Mouse (Mus musculus) limb, embryonic 15.5 days (tissue): ENCODE measurements around the gene Igf1. TPM values are rescaled to one million over a fixed set of nuclear protein-coding genes. Genes with fewer than 3 reads are reported as not detected.

Experiments used
- ATAC-seq: fragments of 200-750 bp; cut with Nextera tagmentation; 2 replicates; pipeline ENCODE4 v1.8.0; 2017; ENCODE audit warnings: low read depth, moderate TSS enrichment; ENCODE audit not compliant: insufficient number of reproducible peaks, low FRiP score, low TSS enrichment
- H3K27ac ChIP-seq: fragments of 300-500 bp; sonication (generic); 2 replicates; pipeline ENCODE4 v1.5.1; 2015; ENCODE audit warnings: moderate library complexity, mild to moderate bottlenecking, inconsistent platforms
- H3K27me3 ChIP-seq: fragments of 300-500 bp; sonication (generic); 2 replicates; pipeline ENCODE4 v1.6.1; 2015; ENCODE audit warnings: inconsistent platforms
- H3K36me3 ChIP-seq: fragments of 300-500 bp; sonication (generic); 2 replicates; pipeline ENCODE4 v1.6.1; 2015; ENCODE audit warnings: inconsistent platforms
- H3K4me1 ChIP-seq: fragments of 300-500 bp; sonication (generic); 2 replicates; pipeline ENCODE4 v1.6.1; 2015; ENCODE audit warnings: inconsistent platforms
- H3K4me2 ChIP-seq: fragments of 300-500 bp; sonication (generic); 2 replicates; pipeline ENCODE4 v1.6.1; 2015; ENCODE audit warnings: mild to moderate bottlenecking, inconsistent platforms
- H3K4me3 ChIP-seq: fragments of 300-500 bp; sonication (generic); 2 replicates; pipeline ENCODE4 v1.5.1; 2015; ENCODE audit warnings: mild to moderate bottlenecking, inconsistent platforms
- H3K9ac ChIP-seq: fragments of 300-500 bp; sonication (generic); 2 replicates; pipeline ENCODE4 v1.6.1; 2015; ENCODE audit warnings: inconsistent platforms
- H3K9me3 ChIP-seq: fragments of 300-500 bp; sonication (generic); 2 replicates; pipeline ENCODE4 v1.6.1; 2016; ENCODE audit warnings: inconsistent platforms
- WGBS: fragments of 180-500 bp; shearing (Covaris S2); methylation state at CpG from one replicate; pipeline ENCODE4 v1.1.7; 2015; 5-methylcytosine and 5-hydroxymethylcytosine counted together
- polyA plus RNA-seq: library from polyadenylated mRNA; unstranded; fragments of >200 nt; fragmentation: Nextera tagmentation; extraction: Ambion mirVana; gene quantifications from 2 replicates; pipeline ENCODE4 v1.2.1, GENCODE M21; 2015

The Igf1 gene
- polyA plus RNA-seq, 1 experiment from 2014 or later: 76.9 TPM

- WGBS: 75% methylated on average over 3 of the region's 3 CpGs
- Histone ChIP-seq H3K4me3 (no peak overlapping the region), H3K27me3 (no peaks in the 10 kb centered on the region), H3K4me1 (peaks cover 19% of the 10 kb centered on the region), H3K27ac (no peak overlapping the region), H3K9ac (no peak overlapping the region), H3K9me3 (no peaks in the 10 kb centered on the region), H3K36me3 (no peaks in the 10 kb centered on the region), H3K4me2 (no peak overlapping the region)
- no peak for ATAC-seq
Measured at GRCm38 (mm10) chr10:87873516-87873915, 15.5 kb downstream of the Igf1 start.

GRCm38 (mm10) chr10:87880071-87880785, 22.2 kb downstream of the Igf1 start:
- no peak overlapping the region for H3K9ac ChIP-seq
- H3K27me3 ChIP-seq: no peaks in the 10 kb centered on the region
- H3K27ac ChIP-seq: no peak overlapping the region
- 85% methylated on average over 7 of the region's 7 CpGs for WGBS
- H3K4me3 ChIP-seq: no peak overlapping the region
- no peaks in the 10 kb centered on the region for H3K9me3 ChIP-seq
- no peak for ATAC-seq
- H3K4me2 ChIP-seq: no peak overlapping the region
- no peaks in the 10 kb centered on the region for H3K36me3 ChIP-seq
- H3K4me1 ChIP-seq: no peaks in the 10 kb centered on the region

- 86% methylated on average over 2 of the region's 2 CpGs for whole genome bisulfite sequencing
- H3K27me3 ChIP-seq: no peaks in the 10 kb centered on the region
- no peaks in the 10 kb centered on the region for H3K9me3 ChIP-seq
- no peak for ATAC-seq
- no peak overlapping the region for H3K4me2 ChIP-seq
- no peak overlapping the region for H3K27ac ChIP-seq
- no peaks in the 10 kb centered on the region for H3K4me1 ChIP-seq
- no peak overlapping the region for H3K9ac ChIP-seq
- H3K4me3 ChIP-seq: no peak overlapping the region
- no peaks in the 10 kb centered on the region for H3K36me3 ChIP-seq
Measured at GRCm38 (mm10) chr10:87885326-87886040, 27.4 kb downstream of the Igf1 start.

DNA sequence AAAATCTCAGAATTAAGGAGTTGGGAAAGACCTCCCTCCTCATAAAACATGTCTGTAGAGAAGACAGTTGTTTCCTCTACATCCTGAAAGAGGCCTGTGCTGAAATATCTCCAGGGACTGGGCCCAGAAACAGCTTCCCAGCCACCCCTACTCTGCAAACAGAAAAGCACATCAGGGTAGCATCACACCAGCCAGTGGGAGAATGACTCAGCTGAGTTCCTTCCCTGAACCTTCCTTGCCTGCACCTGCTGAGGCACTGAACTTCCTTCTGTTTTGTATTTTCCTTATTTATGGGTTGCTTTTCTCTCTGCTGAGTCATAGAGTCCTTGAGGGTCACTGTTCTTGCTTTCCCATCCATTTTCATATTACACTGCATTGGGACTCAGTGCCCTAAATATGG, 31.8 kb downstream of the Igf1 start:
- no peak for ATAC-seq
- Histone ChIP-seq H3K27ac (no peak overlapping the region), H3K4me2 (no peak overlapping the region), H3K4me1 (no peaks in the 10 kb centered on the region), H3K9me3 (no peaks in the 10 kb centered on the region), H3K9ac (no peak overlapping the region), H3K4me3 (no peak overlapping the region), H3K27me3 (no peaks in the 10 kb centered on the region), H3K36me3 (no peaks in the 10 kb centered on the region)

- Histone ChIP-seq H3K27ac (no peak overlapping the region), H3K9me3 (no peaks in the 10 kb centered on the region), H3K4me3 (no peak overlapping the region), H3K4me1 (no peaks in the 10 kb centered on the region), H3K36me3 (no peaks in the 10 kb centered on the region), H3K4me2 (no peak overlapping the region), H3K9ac (no peak overlapping the region), H3K27me3 (no peaks in the 10 kb centered on the region)
- no peak for ATAC-seq
Measured at GRCm38 (mm10) chr10:87892256-87892655, 34.2 kb downstream of the Igf1 start.

DNA sequence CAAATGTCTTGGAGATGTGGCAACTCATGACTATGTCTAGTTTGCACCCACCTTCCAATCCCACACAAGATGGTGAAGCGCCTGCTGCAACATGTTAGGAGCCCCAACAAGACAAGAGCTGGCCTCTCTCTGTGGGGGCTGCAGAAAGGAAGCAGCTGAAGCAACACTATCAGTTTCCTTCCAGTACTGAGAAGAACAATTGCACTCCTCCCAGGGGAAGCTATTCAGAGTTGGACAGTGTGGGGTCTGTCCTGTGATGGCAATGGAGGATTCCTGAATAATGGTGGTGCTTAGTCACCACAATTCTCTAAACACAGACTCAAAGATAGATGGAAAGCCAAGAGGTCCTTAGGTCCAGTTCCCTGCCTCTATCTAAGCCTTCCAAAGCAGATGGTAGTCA, 35.2 kb downstream of the Igf1 start:
- H3K4me2 ChIP-seq: no peak overlapping the region
- 93% methylated on average over 1 of the region's 1 CpGs for WGBS
- no peak for ATAC-seq

DNA sequence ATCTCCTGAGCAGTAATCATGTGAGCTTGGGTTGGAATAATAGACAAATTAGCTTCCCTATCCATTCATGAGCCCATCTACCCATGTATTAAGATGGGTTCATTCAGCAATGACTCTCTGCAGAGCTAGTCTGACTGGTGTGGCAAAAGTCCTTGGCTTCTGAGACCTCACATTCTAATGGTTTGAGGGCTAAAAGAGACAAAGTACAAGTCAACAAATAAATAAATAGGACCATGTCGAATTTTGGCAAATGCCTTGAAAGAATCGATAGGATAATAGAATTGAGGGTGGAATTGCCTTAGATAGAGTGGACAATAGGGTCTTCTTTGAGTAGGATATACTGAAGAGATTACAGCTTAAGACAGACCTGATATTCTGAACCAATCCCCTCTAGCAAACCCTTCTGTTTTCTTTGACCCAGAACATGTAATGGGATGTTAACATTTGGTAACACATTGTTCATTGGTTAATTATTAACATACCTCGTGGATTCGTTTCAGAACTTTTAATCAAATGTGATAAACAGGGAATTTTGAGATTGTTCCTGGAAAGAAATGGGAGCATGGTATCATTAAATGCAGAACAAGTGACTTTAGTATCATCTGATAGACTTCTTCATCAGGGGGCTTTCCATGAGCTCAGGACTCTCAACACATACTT, 36.5 kb downstream of the Igf1 start:
- H3K9ac ChIP-seq: no peak overlapping the region
- WGBS: 81% methylated on average over 4 of the region's 4 CpGs
- 0 out of 2 replicates have a peak, but pooled peaks cover 3% of the 10 kb centered on the region for H3K4me1 ChIP-seq
- no peak for ATAC-seq
- H3K36me3 ChIP-seq: no peaks in the 10 kb centered on the region
- H3K9me3 ChIP-seq: no peaks in the 10 kb centered on the region
- H3K27ac ChIP-seq: no peak overlapping the region
- H3K27me3 ChIP-seq: no peaks in the 10 kb centered on the region
- H3K4me2 ChIP-seq: no peak overlapping the region
- H3K4me3 ChIP-seq: no peak overlapping the region

More for the DNA sequence above, 35.2 kb downstream of the Igf1 start:
- Histone ChIP-seq H3K27me3 (no peaks in the 10 kb centered on the region), H3K9ac (no peak overlapping the region), H3K4me3 (no peak overlapping the region), H3K27ac (no peak overlapping the region), H3K36me3 (no peaks in the 10 kb centered on the region), H3K9me3 (no peaks in the 10 kb centered on the region), H3K4me1 (no peaks in the 10 kb centered on the region)

GRCm38 (mm10) chr10:87895351-87895750, 37.3 kb downstream of the Igf1 start:
- Histone ChIP-seq H3K36me3 (no peaks in the 10 kb centered on the region), H3K4me1 (0 out of 2 replicates have a peak, but pooled peaks cover 3% of the 10 kb centered on the region), H3K4me3 (no peak overlapping the region), H3K9me3 (no peaks in the 10 kb centered on the region), H3K9ac (no peak overlapping the region), H3K27ac (no peak overlapping the region), H3K4me2 (no peak overlapping the region), H3K27me3 (no peaks in the 10 kb centered on the region)
- WGBS: 54% methylated on average over 2 of the region's 2 CpGs
- ATAC-seq: no peak

GRCm38 (mm10) chr10:87897331-87897730, 39.3 kb downstream of the Igf1 start:
- H3K36me3 ChIP-seq: no peaks in the 10 kb centered on the region
- no peak overlapping the region for H3K9ac ChIP-seq
- 93% methylated on average over 4 of the region's 4 CpGs for WGBS
- H3K9me3 ChIP-seq: no peaks in the 10 kb centered on the region
- ATAC-seq: no peak
- no peak overlapping the region for H3K4me3 ChIP-seq
- H3K27me3 ChIP-seq: no peaks in the 10 kb centered on the region
- no peak overlapping the region for H3K4me2 ChIP-seq
- H3K27ac ChIP-seq: no peak overlapping the region
- peaks cover 3% of the 10 kb centered on the region; the same call in 1 of the 2 replicates for H3K4me1 ChIP-seq

GRCm38 (mm10) chr10:87898826-87899225, 40.8 kb downstream of the Igf1 start:
- no peak for ATAC-seq
- Histone ChIP-seq H3K4me1 (peaks cover 3% of the 10 kb centered on the region; the same call in 1 of the 2 replicates), H3K4me3 (no peak overlapping the region), H3K4me2 (no peak overlapping the region), H3K27me3 (no peaks in the 10 kb centered on the region), H3K36me3 (no peaks in the 10 kb centered on the region), H3K9me3 (no peaks in the 10 kb centered on the region), H3K9ac (no peak overlapping the region), H3K27ac (no peak overlapping the region)
- WGBS: 35% methylated on average over 3 of the region's 3 CpGs

- Histone ChIP-seq H3K9ac (no peak overlapping the region), H3K9me3 (no peaks in the 10 kb centered on the region), H3K27ac (no peak overlapping the region), H3K27me3 (no peaks in the 10 kb centered on the region), H3K4me2 (no peak overlapping the region), H3K36me3 (no peaks in the 10 kb centered on the region), H3K4me3 (no peak overlapping the region), H3K4me1 (peaks cover 3% of the 10 kb centered on the region; the same call in 1 of the 2 replicates)
- WGBS: 57% methylated on average over 7 of the region's 7 CpGs
- ATAC-seq: no peak
Measured at GRCm38 (mm10) chr10:87901916-87902315, 43.9 kb downstream of the Igf1 start.

GRCm38 (mm10) chr10:87904324-87904723, 46.3 kb downstream of the Igf1 start:
- 50% methylated on average over 5 of the region's 5 CpGs for WGBS
- no peak overlapping the region for H3K4me2 ChIP-seq

More at GRCm38 (mm10) chr10:87904324-87904723, 46.3 kb downstream of the Igf1 start:
- Histone ChIP-seq H3K9ac (no peak overlapping the region), H3K36me3 (no peaks in the 10 kb centered on the region), H3K27me3 (no peaks in the 10 kb centered on the region), H3K4me1 (no peaks in the 10 kb centered on the region; the same call in 1 of the 2 replicates), H3K4me3 (no peak overlapping the region), H3K27ac (no peak overlapping the region), H3K9me3 (no peaks in the 10 kb centered on the region)
- ATAC-seq: no peak
